Comparison of ENCODE assay signal across 7 mouse cellular contexts in genomic region chr14:14064486-14065141, GRCm38 (mm10). TPM values are rescaled to one million over a fixed set of nuclear protein-coding genes. Genes with fewer than 3 reads are reported as not detected.
A peak's percentile ranks its signal among the peaks of the same experiment; 100 is the strongest.
DNase-seq lines count a peak whose midpoint lies in the region; ATAC-seq lines count a peak whose summit lies in the region.

No protein-coding gene starts in this region.

- 2% methylated on average over 5 of the region's 5 CpGs for WGBS in forebrain, embryonic 16.5 days

- H3K4me1 ChIP-seq in forebrain, embryonic 16.5 days (replicated peaks; ENCODE audit: control insufficient read depth, insufficient read depth, low read length), result peaks cover 21% of the 10 kb centered on the region

- no peak overlapping the region for H3K9ac ChIP-seq in forebrain, embryonic 16.5 days (replicated peaks; ENCODE audit: low read depth, low read length)

- no peaks in the 10 kb centered on the region for H3K27me3 ChIP-seq in forebrain, embryonic 16.5 days (replicated peaks; ENCODE audit: control insufficient read depth, insufficient read depth, low read length)

- H3K36me3 ChIP-seq in forebrain, embryonic 16.5 days (ENCODE audit: control insufficient read depth, insufficient read depth), result no peaks in the 10 kb centered on the region

- peak; percentile 78 for DNase-seq in 416B (ENCODE audit: low read depth)
- DNase-seq in MN1 (ENCODE audit: low spot score), result peak; percentile 13
- DNase-seq in lung, postnatal 10 days, result peak; percentile 51
- DNase-seq in cerebellum, adult 11-12 months, result no peak
- no peak for DNase-seq in gastrocnemius, adult 18-20 months (ENCODE audit: low spot score)

- no peaks in the 10 kb centered on the region for H3K9me3 ChIP-seq in forebrain, embryonic 16.5 days (ENCODE audit: control insufficient read depth, low read length)

- no peak overlapping the region for H3K4me2 ChIP-seq in forebrain, embryonic 16.5 days (ENCODE audit: low read length)

- H3K27ac ChIP-seq in forebrain, embryonic 16.5 days (ENCODE audit: low read length), result peak overlapping the region; percentile 38

- peak; percentile 75 for ATAC-seq in forebrain, embryonic 16.5 days
- ATAC-seq in monocyte, adult 5-6 weeks (replicated peaks; ENCODE audit: insufficient number of reproducible peaks, low FRiP score, low TSS enrichment, poor library complexity, severe bottlenecking), result no peak

- no peak overlapping the region for H3K4me3 ChIP-seq in forebrain, embryonic 16.5 days (replicated peaks; ENCODE audit: low read length)

RNA-seq across cellular contexts. Expression of gene Psmd6, which starts 56.2 kb away (rescaled TPM):
- 275 and 281 TPM in 2 replicates for polyA plus RNA-seq in forebrain, embryonic 16.5 days (2015; fragmentation: Nextera tagmentation; extraction: Ambion mirVana)
- total RNA-seq in monocyte, adult 5-6 weeks (2017), result 159 to 214 TPM (median 168 TPM) in 3 replicates
- 100 to 1,000 TPM; 134 to 140 TPM for total RNA-seq in gastrocnemius, adult 18-20 months (2021)

Comparison
In these comparisons a context has a peak if more than half of its experiments do, and no peak if none do; other contexts are left out.
1. DNase-seq: peak in 416B (single experiment), MN1 (single experiment) and lung, postnatal 10 days (single experiment); none in cerebellum, adult 11-12 months (single experiment) and gastrocnemius, adult 18-20 months (single experiment).